Mouse (Mus musculus): Measurements from ENCODE around the gene Duox1.

The Duox1 gene

GRCm38 (mm10) chr2:122315372-122315771 lies at the start of gene Duox1:
Gene Duox1 (plus strand): TSS chr2:122315672.
- no peak for DNase-seq (ENCODE audit: low read depth)

- no peak for DNase-seq (ENCODE audit: low read depth)
Measured at GRCm38 (mm10) chr2:122266407-122267193, 48.9 kb upstream of the Duox1 start.

DNA sequence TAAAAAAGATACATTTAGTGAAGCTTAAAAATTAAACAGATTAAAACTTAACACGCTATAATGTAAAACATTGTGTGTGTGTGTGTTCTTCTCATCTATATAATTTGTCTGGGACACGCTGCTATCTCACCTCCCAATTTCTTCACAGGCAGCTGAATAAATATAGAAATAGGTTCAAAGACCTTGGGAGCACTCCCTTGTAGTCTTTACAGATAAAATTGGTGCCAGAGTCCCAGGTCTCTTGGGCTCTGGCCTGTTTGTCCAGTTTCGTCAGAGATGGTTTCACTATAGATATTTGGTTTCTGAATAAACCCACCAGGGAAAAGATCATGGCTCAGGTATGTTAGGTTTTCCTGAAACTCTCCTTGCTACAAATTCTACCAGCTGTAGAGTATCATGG lies 36.7 kb upstream of the Duox1 start:
- no peak for DNase-seq (ENCODE audit: low read depth)

GRCm38 (mm10) chr2:122284091-122284490 lies 31.4 kb upstream of the Duox1 start:
- DNase-seq (ENCODE audit: low read depth): no peak

DNA sequence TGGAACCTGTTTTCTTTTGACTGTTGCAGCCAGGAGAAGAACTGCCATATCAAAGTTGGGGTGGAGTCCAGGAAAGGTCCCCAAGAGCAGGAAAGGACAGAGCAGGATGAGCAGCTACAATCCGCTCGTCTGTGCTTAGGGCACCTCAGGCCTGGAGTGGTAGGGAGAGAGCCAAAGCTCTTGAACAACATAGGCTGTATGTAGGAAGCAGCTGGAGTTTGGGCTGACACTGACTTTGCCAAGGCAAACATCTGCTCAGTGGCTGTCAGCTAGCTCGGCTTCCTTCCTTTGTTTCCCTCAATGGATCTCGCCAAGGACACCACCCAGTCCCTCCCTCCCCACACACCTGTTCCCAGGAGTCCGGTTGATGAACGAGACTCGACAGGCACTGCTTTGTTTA lies 29.3 kb upstream of the Duox1 start:
- no peak for DNase-seq (ENCODE audit: low read depth)

GRCm38 (mm10) chr2:122294916-122295315 lies 20.6 kb upstream of the Duox1 start:
- no peak for DNase-seq (ENCODE audit: low read depth)

DNA sequence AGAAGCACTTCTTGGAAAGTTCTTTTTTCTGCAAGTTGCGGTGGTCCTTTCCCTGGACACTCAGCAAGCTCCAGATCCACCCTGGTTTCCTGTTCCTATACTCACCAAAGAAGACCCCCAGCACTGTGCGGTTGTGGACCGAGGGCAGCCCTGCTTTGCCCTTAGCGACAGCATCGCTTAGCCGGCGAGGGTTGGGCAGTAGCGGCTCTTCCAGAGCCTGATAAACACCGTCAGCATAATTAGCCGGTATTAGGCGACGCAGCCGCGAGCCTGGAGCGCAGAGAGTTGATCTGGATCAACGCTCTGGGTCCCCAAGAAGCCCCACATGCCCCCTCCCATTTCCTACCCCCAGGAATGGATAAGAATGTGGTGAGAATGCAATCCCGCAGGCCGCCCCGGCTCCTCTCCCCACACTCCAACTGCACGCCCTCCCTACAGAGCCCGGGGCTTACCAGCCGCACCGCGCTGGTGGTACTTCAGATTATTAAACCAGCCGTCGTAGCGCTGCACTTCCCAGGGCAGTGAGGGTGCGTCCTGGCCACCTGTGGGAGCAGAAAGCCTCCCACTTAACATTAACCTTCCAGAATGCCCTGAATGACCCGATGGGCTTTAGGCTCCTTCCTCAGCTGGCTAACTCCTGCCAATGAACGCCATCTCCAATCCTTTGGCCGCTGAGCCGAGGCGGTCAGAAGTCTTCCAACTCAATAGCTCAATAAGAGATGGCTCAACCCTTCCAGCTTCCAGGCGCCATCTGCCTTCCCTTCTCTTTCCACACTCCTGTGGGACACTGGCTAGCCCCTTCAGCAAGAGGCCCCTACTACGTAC lies 18.0 kb upstream of the Duox1 start:
- no peak for DNase-seq (ENCODE audit: low read depth)

GRCm38 (mm10) chr2:122298096-122298499 lies 17.4 kb upstream of the Duox1 start, which contains the start of gene Duox2:
Gene Duox2 (minus strand): TSS chr2:122298449.
- no peak for DNase-seq (ENCODE audit: low read depth)

- DNase-seq (ENCODE audit: low read depth): no peak
Measured at GRCm38 (mm10) chr2:122298596-122299490, 16.6 kb upstream of the Duox1 start, which contains the start of gene Duoxa2. Gene Duoxa2 (plus strand): TSS chr2:122298900.

DNA sequence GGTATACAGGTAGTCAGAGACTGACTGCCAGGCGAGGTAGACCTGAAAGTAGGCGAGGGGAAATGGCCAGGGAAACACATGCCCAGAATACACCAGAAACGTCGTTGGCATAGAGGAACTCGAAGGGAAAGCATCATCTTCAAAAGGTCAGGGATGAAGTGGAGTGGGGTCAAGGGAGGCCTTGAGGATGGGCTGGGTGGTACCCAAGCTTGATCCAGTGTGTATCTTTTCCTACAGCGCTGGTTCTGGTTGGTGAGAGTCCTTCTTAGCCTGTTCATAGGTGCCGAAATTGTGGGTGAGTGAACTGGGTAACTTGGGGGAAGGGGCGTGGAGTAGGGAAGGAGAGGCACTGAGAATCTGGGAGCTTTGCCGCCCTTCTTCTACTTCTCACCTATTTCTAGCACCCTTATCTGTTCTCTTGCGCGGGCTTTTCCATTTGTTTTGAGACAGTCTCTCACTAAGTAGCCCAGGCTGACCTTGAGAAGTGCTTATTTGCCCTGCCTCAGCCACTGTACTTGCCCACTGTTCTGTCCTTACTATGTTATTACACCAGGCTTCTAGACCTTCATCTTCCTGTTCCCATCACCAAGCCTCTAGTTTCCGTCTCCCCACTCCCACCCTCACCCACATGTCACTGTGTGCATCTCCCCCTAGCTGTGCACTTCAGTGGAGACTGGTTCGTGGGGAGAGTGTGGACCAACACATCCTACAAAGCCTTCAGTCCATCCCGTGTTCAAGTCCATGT lies 15.4 kb upstream of the Duox1 start:
- DNase-seq (ENCODE audit: low read depth): no peak

GRCm38 (mm10) chr2:122300656-122301020 lies 14.8 kb upstream of the Duox1 start:
- DNase-seq (ENCODE audit: low read depth): no peak

- no peak for DNase-seq (ENCODE audit: low read depth)
Measured at GRCm38 (mm10) chr2:122301081-122301920, 14.2 kb upstream of the Duox1 start.

DNA sequence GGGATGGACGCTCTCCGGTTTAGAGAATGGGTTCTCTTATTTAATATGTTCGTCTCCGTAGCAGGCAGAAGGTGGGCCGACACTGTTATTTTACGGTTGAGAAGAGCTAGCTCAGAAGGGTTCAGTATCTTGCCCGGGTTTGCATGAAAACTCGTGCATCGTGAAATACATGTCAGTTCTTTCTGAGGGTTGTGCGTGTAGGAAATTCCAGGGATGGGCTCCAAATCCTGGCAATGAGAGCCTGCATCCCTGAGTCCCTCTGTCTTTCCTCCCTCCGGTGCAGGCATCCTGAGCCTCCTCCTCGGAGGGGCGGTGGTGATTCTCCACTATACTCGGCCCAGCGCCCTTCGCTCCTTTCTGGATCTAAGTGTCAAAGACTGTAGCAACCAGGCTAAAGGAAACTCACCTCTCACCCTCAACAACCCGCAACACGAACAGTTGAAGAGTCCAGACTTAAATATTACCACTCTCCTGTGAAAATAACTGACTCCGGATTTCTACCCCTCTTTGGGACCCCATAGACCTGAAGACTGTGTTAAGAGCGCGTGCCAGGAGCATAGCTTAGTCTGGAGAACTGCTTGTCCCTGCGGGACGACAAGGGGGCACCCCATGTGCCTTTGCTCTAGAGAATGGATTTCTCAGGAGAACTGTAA lies 13.4 kb upstream of the Duox1 start:
- DNase-seq (ENCODE audit: low read depth): no peak

DNA sequence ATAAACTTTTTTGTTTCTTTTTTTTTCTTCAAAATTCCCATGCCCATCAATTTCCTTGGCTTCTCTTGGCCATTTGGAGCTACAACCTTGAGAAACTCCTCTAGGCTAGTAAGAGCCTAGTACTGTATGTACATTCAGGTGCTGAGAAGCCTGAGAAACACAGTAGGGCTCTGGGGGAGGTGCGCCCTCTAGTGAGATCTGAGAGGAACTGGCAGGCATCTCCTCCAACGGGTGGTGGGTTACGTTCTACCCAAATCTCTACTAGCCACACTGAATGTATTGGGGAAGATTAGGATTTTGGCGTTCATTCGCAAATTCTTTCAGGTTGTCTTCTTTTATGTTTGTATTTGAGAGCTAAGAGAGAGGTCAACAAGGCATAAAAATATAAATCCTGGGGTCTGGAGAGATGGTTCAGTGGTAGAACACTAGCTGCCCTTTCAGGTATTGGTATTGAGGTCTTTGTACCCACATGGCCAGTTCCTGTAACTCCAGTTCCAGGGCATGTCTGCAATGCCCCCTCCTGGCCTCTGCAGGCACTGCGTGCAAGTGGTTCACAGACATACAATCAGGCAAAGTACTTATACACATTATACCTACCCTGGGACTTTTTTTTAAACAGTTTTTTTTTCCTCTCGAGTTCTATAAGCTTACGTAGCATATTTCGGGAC lies 12.8 kb upstream of the Duox1 start:
- DNase-seq (ENCODE audit: low read depth): no peak

DNA sequence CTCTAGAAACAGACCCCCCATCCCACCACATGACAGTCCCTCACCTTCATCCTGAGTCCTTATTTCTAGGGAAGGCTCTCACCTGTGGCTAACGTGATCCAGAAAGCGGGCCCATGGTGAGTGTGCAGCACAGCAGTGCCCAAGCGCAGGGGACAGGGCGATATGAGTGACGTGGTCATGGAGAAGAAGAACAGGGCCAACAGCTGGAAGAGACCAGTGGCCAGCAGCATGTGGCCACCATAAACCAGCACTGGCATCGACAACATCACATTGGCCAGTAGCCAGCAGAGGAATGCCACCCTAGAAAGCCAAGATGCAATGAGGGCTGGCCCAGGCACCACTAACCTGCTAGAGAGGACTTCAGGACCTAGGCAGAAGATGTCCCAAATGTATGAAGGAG lies 10.9 kb upstream of the Duox1 start:
- DNase-seq (ENCODE audit: low read depth): no peak

DNA sequence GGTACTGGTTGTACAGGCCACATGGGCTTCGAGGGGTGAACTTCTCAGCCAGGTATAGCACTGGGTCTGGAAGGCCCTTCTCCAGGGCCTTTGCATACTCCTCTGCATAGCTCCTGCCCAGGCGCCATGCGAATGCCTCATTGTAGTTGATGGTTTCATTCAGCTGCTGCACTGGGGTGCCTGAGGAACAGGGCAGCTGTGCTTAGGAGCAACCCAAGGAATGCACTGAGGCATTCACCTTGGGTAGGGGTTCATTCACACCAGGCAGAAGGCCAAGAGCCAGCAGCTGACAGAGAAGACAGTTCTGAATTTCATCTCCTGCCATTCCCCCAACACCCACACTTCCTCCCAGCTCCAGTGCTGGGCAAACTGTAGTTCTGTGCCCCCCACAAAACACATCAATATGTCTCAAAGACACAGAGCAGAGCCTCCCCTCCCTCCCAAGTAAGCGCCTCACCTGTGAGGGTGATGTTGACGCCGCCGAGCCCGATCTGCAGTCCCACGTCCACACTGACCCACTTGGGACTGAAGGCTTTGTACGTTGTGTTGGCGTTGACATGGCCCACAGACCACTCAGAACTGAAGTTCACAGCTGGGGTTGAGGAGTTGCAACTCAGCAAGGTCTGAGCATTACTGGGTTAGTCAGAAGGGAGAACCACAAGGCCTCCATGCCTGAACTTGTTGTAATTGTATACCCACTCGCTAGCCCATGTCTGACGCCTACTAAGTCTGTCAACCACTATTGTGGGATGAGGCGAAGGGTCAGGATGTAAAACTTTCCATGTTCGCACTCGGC lies 10.2 kb upstream of the Duox1 start:
- DNase-seq (ENCODE audit: low read depth): no peak

DNA sequence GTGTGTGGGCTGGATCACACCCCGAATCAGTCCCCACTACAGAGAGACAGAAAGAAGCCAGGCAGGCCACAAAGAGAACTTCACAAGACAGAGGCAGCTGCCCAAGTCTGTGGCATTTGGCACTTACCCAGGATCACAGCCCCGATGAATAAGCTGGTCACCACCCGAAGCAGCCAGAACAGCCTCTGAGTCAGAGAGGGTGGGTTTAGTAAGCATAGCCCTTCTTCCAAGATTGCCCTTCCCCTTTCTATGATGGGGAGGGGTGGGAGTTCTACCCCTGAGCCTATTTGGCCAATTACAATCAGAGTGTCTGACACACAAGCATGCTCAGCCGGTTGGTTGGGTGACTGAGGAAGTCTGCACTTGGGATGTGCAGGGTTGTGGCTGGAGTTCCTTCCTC lies 9.3 kb upstream of the Duox1 start:
- peak; percentile 85 for DNase-seq (ENCODE audit: low read depth)

DNA sequence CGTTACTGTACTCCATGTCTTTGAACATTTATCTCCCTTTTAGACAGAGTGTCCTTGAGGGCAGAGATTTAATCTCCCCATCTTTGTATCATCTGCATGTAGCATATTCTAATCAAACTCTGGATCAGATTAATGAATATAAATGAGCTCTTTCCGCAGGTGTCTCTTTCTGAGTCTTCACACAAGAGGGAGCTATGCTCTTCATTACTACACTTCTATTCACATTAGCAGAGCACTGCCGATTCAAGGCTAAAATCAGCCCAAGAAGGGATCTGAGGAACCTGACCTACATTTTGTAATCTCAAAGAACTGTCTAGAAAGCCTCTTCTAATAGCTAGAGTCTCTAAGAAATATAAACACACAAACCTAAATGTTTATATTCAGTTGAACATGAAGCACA lies 5.8 kb upstream of the Duox1 start:
- no peak for DNase-seq (ENCODE audit: low read depth)

GRCm38 (mm10) chr2:122311561-122311960 lies 3.9 kb upstream of the Duox1 start:
- no peak for DNase-seq (ENCODE audit: low read depth)

All from fibroblast of lung, adult 2 months (primary cell).